13 mouse cellular contexts compared by ENCODE assay signal in genomic region chr15:85835335-85835734, GRCm38 (mm10). TPM values are rescaled to one million over a fixed set of nuclear protein-coding genes. Genes with fewer than 3 reads are reported as not detected.
DNase-seq lines count a peak whose midpoint lies in the region; TF ChIP-seq lines count a peak whose summit lies in the region.
"Had no signal": no experiment of that assay in that cellular context is flagged by ENCODE, and none has a peak within 500 bp of the region (broad histone marks: within the 10 kb centered on the region; RNA-seq: fewer than 3 reads in every experiment).

No protein-coding gene starts in this region.

- TF ChIP-seq CTCF in cerebellum, adult 2 months (IDR thresholded peaks at IDR 0.05; ENCODE audit: borderline replicate concordance, insufficient read depth, low read depth, low read length), result peak; percentile 15; the same call in 1 of the 2 replicates

- no peak for TF ChIP-seq POLR2A in cerebellum, adult 2 months (IDR thresholded peaks at IDR 0.05; ENCODE audit: borderline replicate concordance, insufficient read depth, low read length)

- no peaks in the 10 kb centered on the region for H3K27me3 ChIP-seq in cerebellum, adult 2 months (ENCODE audit: control insufficient read depth, insufficient read depth, low read length)

- H3K27ac ChIP-seq in cerebellum, adult 2 months (ENCODE audit: insufficient read depth, low read length), result no peak overlapping the region
- H3K27ac ChIP-seq: macrophage had no signal

- WGBS in cerebellum, adult 2 months, result 60% methylated on average over 3 of the region's 3 CpGs

- H3K4me3 ChIP-seq in cerebellum, adult 2 months (replicated peaks; ENCODE audit: insufficient read depth, low read depth, low read length), result no peak overlapping the region

- peaks cover 3% of the 10 kb centered on the region for H3K4me1 ChIP-seq in cerebellum, adult 2 months (ENCODE audit: control insufficient read depth, insufficient read depth, low read length)

- intact Hi-C loops in left cerebral cortex, postnatal 36 days (cut with DNase I), result no loop called here

- no peak for DNase-seq in cerebellum, adult 2 months
- no peak for DNase-seq in cerebellum, adult 9-10 months
- peak; percentile 17 to 26 for DNase-seq in kidney, postnatal 36 days
- no peak for DNase-seq in kidney, adult 18-20 months
- DNase-seq in thymus, postnatal 25 days, result peak; percentile 13
- no peak for DNase-seq in thymus, postnatal 0 days (ENCODE audit: low spot score)
- no peak for DNase-seq in testis, postnatal 10 days (ENCODE audit: low spot score)
- DNase-seq in left cerebral cortex, postnatal 36 days (ENCODE audit: low spot score in 2 of 2), result no peak
- DNase-seq: cerebellum, postnatal 14 days; heart, postnatal 36 days; kidney, adult 8-10 months had no signal

RNA-seq across cellular contexts. Expression of gene Ttc38, which starts 3.2 kb away (rescaled TPM):
- polyA plus RNA-seq in cerebellum, adult 2 months (2012; rRNA removed), result 5.1 and 6.1 TPM in 2 replicates
- 8.1 and 10.1 TPM in 2 replicates for polyA plus RNA-seq in thymus, postnatal 0 days (2015; fragmentation: Nextera tagmentation; extraction: Ambion mirVana)
- total RNA-seq in left cerebral cortex, postnatal 36 days (2021), result 1 to 10 TPM; 5.1 to 6.9 TPM

RNA-seq across cellular contexts. Expression of gene Pkdrej, which starts 13.8 kb away (rescaled TPM):
- 0.21 and 0.25 TPM in 2 replicates for polyA plus RNA-seq in cerebellum, adult 2 months (2012; rRNA removed)
- polyA plus RNA-seq in thymus, postnatal 0 days (2015; fragmentation: Nextera tagmentation; extraction: Ambion mirVana), result 0.01 and 0.03 TPM in 2 replicates
- 1 to 10 TPM in 1 of 2 experiments, under 1 TPM in 1; 0.77 to 1.2 TPM for total RNA-seq in left cerebral cortex, postnatal 36 days (2021)
- polyA plus RNA-seq: C2C12, macrophage had no signal

RNA-seq across cellular contexts. Expression of gene Cdpf1, which starts 23.8 kb away (rescaled TPM):
- 21.6 and 24.1 TPM in 2 replicates for polyA plus RNA-seq in cerebellum, adult 2 months (2012; rRNA removed)
- 62.3 and 62.9 TPM in 2 replicates for polyA plus RNA-seq in thymus, postnatal 0 days (2015; fragmentation: Nextera tagmentation; extraction: Ambion mirVana)
- total RNA-seq in left cerebral cortex, postnatal 36 days (2021), result 10 to 100 TPM; 21.3 TPM

RNA-seq across cellular contexts. Expression of gene Gtse1, which starts 24.2 kb away (rescaled TPM):
- polyA plus RNA-seq in cerebellum, adult 2 months (2012; rRNA removed), result 0.64 and 0.79 TPM in 2 replicates
- polyA plus RNA-seq in thymus, postnatal 0 days (2015; fragmentation: Nextera tagmentation; extraction: Ambion mirVana), result 27.0 and 27.4 TPM in 2 replicates
- under 1 TPM; 0.54 to 0.91 TPM for total RNA-seq in left cerebral cortex, postnatal 36 days (2021)

RNA-seq across cellular contexts. Expression of gene Trmu, which starts 43.8 kb away (rescaled TPM):
- polyA plus RNA-seq in cerebellum, adult 2 months (2012; rRNA removed), result 72.9 and 73.4 TPM in 2 replicates
- 33.9 and 34.3 TPM in 2 replicates for polyA plus RNA-seq in thymus, postnatal 0 days (2015; fragmentation: Nextera tagmentation; extraction: Ambion mirVana)
- 10 to 100 TPM; 28.8 to 29.7 TPM for total RNA-seq in left cerebral cortex, postnatal 36 days (2021)

Comparison
In these comparisons a context has a peak if more than half of its experiments do, and no peak if none do; other contexts are left out.
1. DNase-seq: peak in kidney, postnatal 36 days (2 of 2) and thymus, postnatal 25 days (single experiment); none in cerebellum, adult 2 months (0 of 2), cerebellum, adult 9-10 months (single experiment), kidney, adult 18-20 months (single experiment), thymus, postnatal 0 days (single experiment), testis, postnatal 10 days (single experiment) and left cerebral cortex, postnatal 36 days (0 of 2).